Mouse (Mus musculus): Measurements from ENCODE around the gene Rpl9-ps1.

Rpl9-ps1 gene

DNA sequence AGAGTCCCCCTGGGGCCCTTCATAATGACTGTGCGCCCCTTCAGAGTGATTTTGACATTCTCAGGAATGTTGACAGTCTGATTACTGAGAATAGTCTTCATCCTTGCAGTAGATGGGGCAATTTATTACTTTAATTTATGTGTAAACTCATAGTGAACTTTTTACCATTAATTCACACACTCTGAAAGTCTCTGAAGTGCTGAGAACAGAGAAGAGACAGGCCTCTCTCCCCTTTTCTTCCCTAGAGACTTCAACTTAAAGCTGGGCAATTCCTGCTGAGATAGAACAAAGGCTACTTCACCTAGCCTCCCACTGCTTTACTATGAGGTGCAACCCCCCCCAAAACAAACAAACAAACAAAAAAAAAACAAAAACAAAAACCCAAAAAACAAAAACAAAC is at the start of gene Rpl9-ps1:
Rpl9-ps1 (minus strand) TSS at position 101 of the 400 bp plus-strand sequence.
- no peak for DNase-seq (ENCODE audit: extremely low spot score, low read depth, low spot score)

- DNase-seq (ENCODE audit: extremely low spot score, low read depth, low spot score), result no peak
These were observed 46.6 kb upstream of the Rpl9-ps1 start for GRCm38 (mm10) chr11:83692008-83692407.

DNA sequence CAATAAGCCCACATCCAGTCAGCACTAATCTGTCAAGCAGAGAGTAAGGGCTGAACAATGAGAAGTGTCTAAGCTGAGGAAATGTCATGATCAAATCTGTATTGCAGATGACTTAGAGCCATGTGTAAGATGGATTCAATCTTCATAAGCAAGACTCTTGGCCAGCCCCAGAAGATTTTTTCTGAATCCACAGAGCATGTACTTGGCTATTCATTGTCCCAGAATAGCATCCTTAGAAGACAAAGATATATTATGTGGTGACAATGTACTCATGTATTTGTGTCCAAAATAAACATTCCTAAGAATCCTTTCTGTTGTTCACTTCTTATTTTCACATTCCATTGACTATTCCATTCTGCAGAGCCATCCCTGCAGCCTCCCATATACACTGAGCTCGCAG is 44.5 kb upstream of the Rpl9-ps1 start:
- DNase-seq (ENCODE audit: extremely low spot score, low read depth, low spot score), result no peak

DNA sequence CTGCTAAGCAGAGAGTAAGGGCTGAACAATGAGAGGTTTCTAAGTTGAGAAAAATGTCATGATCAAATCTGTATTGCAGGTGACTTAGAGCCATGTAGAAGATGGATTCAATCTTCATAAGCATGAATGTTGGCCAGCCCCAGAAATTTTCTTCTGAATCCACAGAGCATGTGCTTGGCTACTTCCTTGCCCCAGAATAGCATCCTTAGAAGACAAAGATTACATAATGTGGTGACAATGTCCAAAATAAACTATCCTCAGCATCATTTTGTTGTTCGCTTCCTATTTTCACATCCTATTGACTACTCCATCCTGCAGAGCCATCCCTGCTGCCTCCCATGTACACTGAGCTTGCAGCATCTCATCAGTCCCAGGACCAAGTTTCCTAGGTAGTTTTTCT is 30.2 kb upstream of the Rpl9-ps1 start:
- DNase-seq (ENCODE audit: extremely low spot score, low read depth, low spot score), result no peak

DNA sequence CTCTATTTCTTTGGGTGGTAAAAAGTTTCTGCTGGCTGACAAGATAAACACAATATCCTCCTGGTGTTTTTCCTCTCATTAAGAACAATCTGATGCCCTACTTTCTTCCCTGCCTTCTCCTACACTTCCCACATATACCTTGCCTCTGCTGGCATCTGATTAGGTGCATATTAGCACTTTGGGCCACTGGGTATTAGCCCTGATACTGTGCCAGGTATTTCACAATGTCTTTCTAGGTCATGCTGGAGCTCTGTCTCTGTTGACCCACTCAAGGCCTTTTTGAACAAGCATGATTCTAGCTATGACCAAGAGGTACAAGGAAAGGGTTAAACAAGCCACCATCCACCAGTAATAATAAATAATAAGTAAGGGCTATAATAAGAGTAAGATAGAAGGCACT is 26.3 kb upstream of the Rpl9-ps1 start:
- no peak for DNase-seq (ENCODE audit: extremely low spot score, low read depth, low spot score)

GRCm38 (mm10) chr11:83663532-83663931 is 18.1 kb upstream of the Rpl9-ps1 start:
- DNase-seq (ENCODE audit: extremely low spot score, low read depth, low spot score), result no peak

DNA sequence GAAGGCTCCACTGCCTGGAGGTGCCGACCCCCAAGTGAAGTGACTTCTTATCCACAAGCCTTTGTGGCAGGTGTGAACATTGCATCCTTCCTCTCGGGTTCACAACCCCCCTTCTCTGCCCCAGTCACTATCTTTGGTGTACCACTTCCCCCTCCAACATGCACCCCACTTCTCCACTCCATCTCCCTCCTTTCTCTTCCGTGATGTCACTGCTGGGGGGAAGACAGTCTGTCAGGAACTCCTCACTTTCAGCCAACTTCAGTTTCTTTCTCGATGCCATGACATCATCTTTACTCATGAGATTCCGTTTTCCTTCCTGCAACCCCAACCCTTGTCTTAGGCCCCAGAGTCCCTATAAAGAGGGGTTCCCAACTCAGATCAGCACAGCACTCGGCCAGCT is 16.8 kb upstream of the Rpl9-ps1 start, which contains the start of gene Ccl4:
Ccl4 (plus strand) TSS at position 381 of the 400 bp plus-strand sequence.
- no peak for DNase-seq (ENCODE audit: extremely low spot score, low read depth, low spot score)

GRCm38 (mm10) chr11:83658797-83659196 is 13.4 kb upstream of the Rpl9-ps1 start:
- no peak for DNase-seq (ENCODE audit: extremely low spot score, low read depth, low spot score)

DNA sequence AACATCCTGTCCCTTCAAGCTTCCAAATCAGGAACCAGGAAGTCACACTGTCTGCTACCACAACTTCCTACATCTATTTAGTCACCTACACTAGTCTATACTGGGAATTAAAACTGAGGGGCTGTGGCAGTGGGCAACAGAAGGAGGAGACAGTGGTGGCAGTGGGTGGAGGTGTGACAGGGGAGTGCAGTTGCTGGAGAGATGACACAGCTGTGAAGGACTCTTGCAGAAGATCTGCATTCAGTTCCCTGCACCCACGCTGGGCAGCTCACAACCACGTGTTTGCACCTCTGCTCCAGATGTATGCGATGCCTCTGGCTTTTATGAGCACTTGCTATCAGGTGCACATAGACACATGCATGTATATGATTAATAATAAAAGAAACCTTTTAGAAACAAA is 12.1 kb upstream of the Rpl9-ps1 start:
- DNase-seq (ENCODE audit: extremely low spot score, low read depth, low spot score), result no peak

DNA sequence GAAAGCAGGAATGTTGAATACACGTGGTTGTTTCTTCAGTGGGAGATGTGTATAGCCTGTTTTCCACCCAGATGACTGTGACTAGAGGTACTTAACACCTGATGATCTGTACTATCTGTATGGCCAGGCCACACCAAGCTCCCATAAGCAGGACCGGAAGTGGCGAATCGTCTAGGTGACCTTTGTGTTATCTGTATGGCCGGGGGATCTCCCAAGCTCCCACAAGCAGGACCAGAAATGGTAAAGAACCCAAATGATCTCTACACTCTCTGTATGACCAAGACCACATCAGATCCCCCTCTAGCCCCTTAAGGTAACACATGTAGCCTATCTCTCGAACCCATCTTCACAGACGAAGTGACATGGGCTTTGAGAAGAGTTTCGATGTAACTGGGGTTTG is 9.2 kb upstream of the Rpl9-ps1 start:
- DNase-seq (ENCODE audit: extremely low spot score, low read depth, low spot score), result no peak

DNA sequence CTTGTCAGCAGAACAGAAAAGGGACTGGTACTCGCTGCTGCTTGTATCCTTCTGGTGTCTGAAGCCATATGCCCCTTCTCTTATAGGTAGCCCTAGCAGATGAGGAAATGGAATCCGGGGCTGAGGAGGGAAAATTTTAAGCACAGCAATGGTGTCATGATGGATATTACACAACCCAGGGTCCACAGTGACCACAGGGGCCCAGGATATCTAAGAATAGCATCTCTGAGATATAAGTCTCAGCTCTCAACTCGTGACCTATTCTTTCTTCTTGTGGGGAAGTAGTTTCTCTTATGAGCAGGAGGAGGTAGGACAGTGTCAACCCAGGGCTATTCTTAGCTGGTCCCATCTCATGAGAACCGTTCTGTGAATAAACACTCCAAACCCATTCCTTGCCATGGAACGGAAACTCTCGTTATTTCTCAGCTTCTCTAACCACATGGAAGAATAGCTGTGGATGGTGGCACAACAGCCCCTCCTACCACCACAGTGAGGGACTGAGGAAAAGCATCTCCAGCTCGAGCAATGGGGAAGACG is 4.0 kb upstream of the Rpl9-ps1 start, which contains the start of gene Ccl3:
Ccl3 (minus strand) TSS at position 51 of the 537 bp plus-strand sequence.
- no peak for DNase-seq (ENCODE audit: extremely low spot score, low read depth, low spot score)

GRCm38 (mm10) chr11:83646356-83647149 is 1.1 kb upstream of the Rpl9-ps1 start:
- DNase-seq (ENCODE audit: extremely low spot score, low read depth, low spot score), result no peak

- DNase-seq (ENCODE audit: extremely low spot score, low read depth, low spot score), result no peak
These were observed 4.2 kb downstream of the Rpl9-ps1 start for GRCm38 (mm10) chr11:83641216-83641615.

- DNase-seq (ENCODE audit: extremely low spot score, low read depth, low spot score), result no peak
These were observed 5.3 kb downstream of the Rpl9-ps1 start for GRCm38 (mm10) chr11:83640141-83640540.

DNA sequence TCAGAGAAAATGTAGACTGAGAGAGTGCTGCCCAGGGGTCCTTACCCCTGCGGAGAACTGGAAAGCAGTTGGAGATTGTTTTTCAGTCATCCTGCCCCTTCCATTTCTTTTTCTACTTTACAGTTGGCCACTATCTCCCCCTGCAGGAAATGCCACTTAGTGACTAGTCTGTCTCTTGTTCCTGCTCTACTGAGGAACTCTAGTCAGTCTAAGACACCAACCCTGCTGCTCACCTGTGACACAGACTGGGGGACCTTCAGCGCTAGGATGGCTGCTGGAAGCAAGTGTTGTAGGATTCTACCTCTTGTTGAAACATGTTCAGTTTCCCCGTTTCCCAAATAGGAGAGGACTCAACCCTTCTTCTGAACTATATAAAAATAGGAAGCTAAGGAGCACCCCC is 5.9 kb downstream of the Rpl9-ps1 start:
- DNase-seq (ENCODE audit: extremely low spot score, low read depth, low spot score), result no peak

GRCm38 (mm10) chr11:83638934-83639333 is 6.5 kb downstream of the Rpl9-ps1 start:
- DNase-seq (ENCODE audit: extremely low spot score, low read depth, low spot score), result no peak

- no peak for DNase-seq (ENCODE audit: extremely low spot score, low read depth, low spot score)
These were observed 8.6 kb downstream of the Rpl9-ps1 start for GRCm38 (mm10) chr11:83636742-83637235.

GRCm38 (mm10) chr11:83634898-83635297 is 10.5 kb downstream of the Rpl9-ps1 start:
- DNase-seq (ENCODE audit: extremely low spot score, low read depth, low spot score), result no peak

DNA sequence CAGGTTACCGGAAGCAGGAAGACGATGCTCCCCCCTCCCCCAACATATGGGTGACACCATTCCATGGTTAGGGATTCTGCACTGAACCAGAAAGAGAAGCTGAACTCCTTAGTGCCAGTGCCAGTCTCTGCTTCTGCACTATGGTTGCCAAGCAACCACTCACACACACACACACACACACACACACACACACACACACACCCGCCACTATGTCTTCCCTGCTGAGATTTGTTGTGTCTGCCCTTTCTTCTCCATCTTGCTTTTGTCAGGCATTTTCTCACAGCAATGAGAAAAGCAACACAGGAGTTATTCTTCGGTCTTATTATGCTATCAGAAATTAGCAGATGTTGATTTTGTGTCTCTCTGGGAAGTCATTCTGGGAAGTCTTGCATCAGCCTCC is 11.0 kb downstream of the Rpl9-ps1 start:
- DNase-seq (ENCODE audit: extremely low spot score, low read depth, low spot score), result no peak

DNA sequence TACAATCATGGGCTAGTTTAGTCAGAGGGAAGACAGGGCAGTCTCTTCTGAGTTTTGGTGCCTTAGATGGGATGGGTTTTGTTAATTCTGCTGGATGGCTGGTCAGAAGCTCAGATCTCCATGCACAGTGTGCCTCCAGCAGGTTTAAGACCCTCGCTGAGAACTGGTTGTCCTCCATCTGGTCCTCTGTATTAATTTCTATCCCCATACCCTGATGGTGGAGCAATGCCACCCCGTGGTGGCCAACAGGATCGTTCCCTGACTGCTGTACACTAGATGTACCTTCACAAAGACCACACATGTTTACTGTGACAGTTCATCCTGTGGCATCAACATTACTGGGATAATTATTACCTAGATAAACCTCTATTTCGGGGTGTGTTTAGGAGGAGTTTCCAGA is 12.7 kb downstream of the Rpl9-ps1 start:
- no peak for DNase-seq (ENCODE audit: extremely low spot score, low read depth, low spot score)

GRCm38 (mm10) chr11:83631065-83631464 is 14.4 kb downstream of the Rpl9-ps1 start:
- DNase-seq (ENCODE audit: extremely low spot score, low read depth, low spot score), result no peak

GRCm38 (mm10) chr11:83630630-83631029 is 14.8 kb downstream of the Rpl9-ps1 start:
- DNase-seq (ENCODE audit: extremely low spot score, low read depth, low spot score), result no peak
